Mouse (Mus musculus): ENCODE data around the gene Smg6. TPM values are rescaled to one million over a fixed set of nuclear protein-coding genes. Genes with fewer than 3 reads are reported as not detected.
A peak's percentile ranks its signal among the peaks of the same experiment; 100 is the strongest.

Gene Smg6
- total RNA-seq, 1 experiment = 19.9 TPM

DNA sequence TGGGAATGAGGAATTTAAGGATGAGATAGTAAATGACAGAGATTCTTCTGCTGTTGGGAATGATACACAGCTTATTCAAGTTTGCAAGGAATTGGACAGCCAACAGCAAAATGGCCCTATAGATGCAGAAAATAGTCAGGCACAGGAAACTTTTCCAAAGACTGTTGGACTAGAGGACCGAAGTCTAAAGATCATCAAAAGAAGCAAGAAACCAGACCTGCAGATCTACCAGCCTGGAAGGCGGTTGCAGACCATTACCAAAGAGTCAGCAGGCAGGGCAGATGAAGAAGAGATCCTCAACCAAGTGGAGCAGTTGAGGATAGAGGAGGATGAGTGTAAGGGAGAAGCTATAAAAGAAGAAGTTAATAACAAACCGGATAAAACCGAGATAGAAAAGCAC, 3.5 kb downstream of the Smg6 start:
- TF ChIP-seq MAFK (IDR thresholded peaks at IDR 0.05; ENCODE audit: insufficient read depth, low read depth, low read length) (no peak), ZC3H11A (IDR thresholded peaks at IDR 0.05; ENCODE audit: borderline replicate concordance, low read depth, low read length) (no peak), HCFC1 (IDR thresholded peaks at IDR 0.05; ENCODE audit: borderline replicate concordance, insufficient read depth, low read length) (no peak), CHD2 (IDR thresholded peaks at IDR 0.05; ENCODE audit: low read depth, low read length) (no peak), ZNF384 (IDR thresholded peaks at IDR 0.05; ENCODE audit: low read depth, low read length) (no peak)
- in situ Hi-C loops (cut with MboI; ENCODE audit: low sequenced_read_pairs in 2 of 2, unreplicated experiment in 2 of 2) = no loop called here
- H3K9me3 ChIP-seq (ENCODE audit: control insufficient read depth, insufficient read depth, low read depth, low read length) = no peaks in the 10 kb centered on the region
- H3K4me1 ChIP-seq (ENCODE audit: control insufficient read depth in 2 of 2, insufficient read depth in 2 of 2, low read length in 2 of 2, poor library complexity in 1 of 2) = peaks cover 2 to 5% of the 10 kb centered on the region in 2 experiments; a peak in 3 of 4 replicates
- no peak overlapping the region for H3K9ac ChIP-seq (ENCODE audit: insufficient read depth, low read depth, low read length, poor library complexity, severe bottlenecking)
- peaks cover 1% of the 10 kb centered on the region for H3K36me3 ChIP-seq (ENCODE audit: control insufficient read depth, insufficient read depth, low read length, poor library complexity, severe bottlenecking)
- H3K4me3 ChIP-seq (ENCODE audit: insufficient read depth in 1 of 2, low read depth in 1 of 2, low read length in 2 of 2, poor library complexity in 1 of 2, severe bottlenecking in 1 of 2) = no peak overlapping the region
- no peak for DNase-seq (ENCODE audit: low read depth, low spot score)
- no peak overlapping the region for H3K27ac ChIP-seq (ENCODE audit: insufficient read depth, low read depth, low read length, poor library complexity, severe bottlenecking)

DNA sequence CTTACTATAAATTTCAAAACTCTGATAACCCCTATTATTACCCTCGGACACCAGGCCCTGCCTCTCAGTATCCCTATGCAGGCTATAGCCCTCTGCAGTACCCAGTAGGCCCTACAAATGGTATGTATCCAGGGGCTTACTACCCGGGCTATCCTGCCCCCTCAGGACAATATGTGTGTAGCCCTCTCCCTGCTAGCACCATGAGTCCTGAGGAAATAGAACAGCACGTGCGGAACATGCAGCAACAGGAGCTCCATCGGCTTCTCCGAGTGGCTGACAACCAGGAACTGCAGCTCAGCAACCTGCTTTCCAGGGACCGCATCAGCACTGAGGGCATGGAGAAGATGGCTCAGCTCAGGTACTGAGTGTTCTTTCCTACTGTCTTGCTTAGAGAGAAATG, 4.8 kb downstream of the Smg6 start:
- in situ Hi-C loops (cut with MboI; ENCODE audit: low sequenced_read_pairs in 2 of 2, unreplicated experiment in 2 of 2) = no loop called here
- DNase-seq (ENCODE audit: low read depth, low spot score) = no peak
- TF ChIP-seq ZNF384 (IDR thresholded peaks at IDR 0.05; ENCODE audit: low read depth, low read length) = no peak
- TF ChIP-seq HCFC1 (IDR thresholded peaks at IDR 0.05; ENCODE audit: borderline replicate concordance, insufficient read depth, low read length) = no peak
- no peak for TF ChIP-seq CHD2 (IDR thresholded peaks at IDR 0.05; ENCODE audit: low read depth, low read length)
- no peak for TF ChIP-seq MAFK (IDR thresholded peaks at IDR 0.05; ENCODE audit: insufficient read depth, low read depth, low read length)
- TF ChIP-seq ZC3H11A (IDR thresholded peaks at IDR 0.05; ENCODE audit: borderline replicate concordance, low read depth, low read length) = no peak
- peaks cover 4% of the 10 kb centered on the region for H3K36me3 ChIP-seq (ENCODE audit: control insufficient read depth, insufficient read depth, low read length, poor library complexity, severe bottlenecking)
- no peak overlapping the region for H3K27ac ChIP-seq (ENCODE audit: insufficient read depth, low read depth, low read length, poor library complexity, severe bottlenecking)
- H3K9ac ChIP-seq (ENCODE audit: insufficient read depth, low read depth, low read length, poor library complexity, severe bottlenecking) = no peak overlapping the region
- H3K4me1 ChIP-seq (ENCODE audit: control insufficient read depth in 2 of 2, insufficient read depth in 2 of 2, low read length in 2 of 2, poor library complexity in 1 of 2) = peaks cover 2 to 5% of the 10 kb centered on the region in 2 experiments; a peak in 3 of 4 replicates
- no peaks in the 10 kb centered on the region for H3K9me3 ChIP-seq (ENCODE audit: control insufficient read depth, insufficient read depth, low read depth, low read length)
- no peak overlapping the region for H3K4me3 ChIP-seq (ENCODE audit: insufficient read depth in 1 of 2, low read depth in 1 of 2, low read length in 2 of 2, poor library complexity in 1 of 2, severe bottlenecking in 1 of 2)

DNA sequence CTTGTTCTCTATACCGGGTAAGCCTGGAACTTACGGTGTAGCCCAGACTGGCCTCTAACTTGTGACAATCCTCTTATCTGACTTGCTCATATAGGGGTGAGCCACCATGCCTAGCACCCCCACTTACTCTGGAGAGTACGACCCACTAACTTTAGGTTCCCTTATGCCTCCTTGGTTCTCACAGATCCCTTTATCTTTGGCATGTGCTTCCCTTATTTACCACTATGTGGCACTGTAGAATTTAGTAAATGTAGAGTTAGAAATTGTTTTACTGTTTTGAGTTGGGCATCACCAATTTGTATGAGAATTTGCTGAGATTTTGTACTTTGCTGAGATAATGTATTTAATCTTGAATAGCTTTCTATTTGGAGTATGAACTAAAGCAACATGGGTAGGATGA, 20.7 kb downstream of the Smg6 start:
- Histone ChIP-seq H3K9ac (ENCODE audit: insufficient read depth, low read depth, low read length, poor library complexity, severe bottlenecking) (no peak overlapping the region), H3K4me3 (ENCODE audit: insufficient read depth in 1 of 2, low read depth in 1 of 2, low read length in 2 of 2, poor library complexity in 1 of 2, severe bottlenecking in 1 of 2) (no peak overlapping the region), H3K36me3 (ENCODE audit: control insufficient read depth, insufficient read depth, low read length, poor library complexity, severe bottlenecking) (peaks cover 6% of the 10 kb centered on the region; the same call in 1 of the 2 replicates), H3K27ac (ENCODE audit: insufficient read depth, low read depth, low read length, poor library complexity, severe bottlenecking) (no peak overlapping the region), H3K9me3 (ENCODE audit: control insufficient read depth, insufficient read depth, low read depth, low read length) (no peaks in the 10 kb centered on the region), H3K4me1 (ENCODE audit: control insufficient read depth in 2 of 2, insufficient read depth in 2 of 2, low read length in 2 of 2, poor library complexity in 1 of 2) (no peaks in the 10 kb centered on the region)
- no peak for DNase-seq (ENCODE audit: low read depth, low spot score)
- in situ Hi-C loops (cut with MboI; ENCODE audit: low sequenced_read_pairs in 2 of 2, unreplicated experiment in 2 of 2) = no loop called here
- no peak for TF ChIP-seq MAFK (IDR thresholded peaks at IDR 0.05; ENCODE audit: insufficient read depth, low read depth, low read length)
- TF ChIP-seq CHD2 (IDR thresholded peaks at IDR 0.05; ENCODE audit: low read depth, low read length) = no peak
- TF ChIP-seq ZC3H11A (IDR thresholded peaks at IDR 0.05; ENCODE audit: borderline replicate concordance, low read depth, low read length) = no peak
- no peak for TF ChIP-seq HCFC1 (IDR thresholded peaks at IDR 0.05; ENCODE audit: borderline replicate concordance, insufficient read depth, low read length)
- TF ChIP-seq ZNF384 (IDR thresholded peaks at IDR 0.05; ENCODE audit: low read depth, low read length) = no peak

DNA sequence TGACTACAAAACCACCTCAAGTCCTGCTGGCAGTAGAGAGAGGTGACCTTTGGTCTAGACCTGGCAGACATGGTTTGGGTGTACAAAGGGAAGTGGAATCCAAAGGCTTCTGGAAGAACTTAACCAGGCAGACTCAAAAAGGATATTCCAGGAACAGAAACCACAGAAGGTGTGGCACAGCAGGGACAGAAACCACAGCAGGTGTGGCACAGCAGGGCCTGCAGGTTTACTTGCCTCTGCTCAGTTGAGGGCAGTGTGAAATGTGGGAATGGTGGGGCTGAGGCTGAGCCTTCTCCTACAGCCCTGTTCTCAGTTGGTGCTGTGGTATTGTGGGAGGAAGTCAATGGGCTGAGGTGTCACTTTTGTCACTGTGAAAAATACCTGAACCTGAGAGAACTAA, 29.3 kb downstream of the Smg6 start:
- no peak overlapping the region for H3K4me3 ChIP-seq (ENCODE audit: insufficient read depth in 1 of 2, low read depth in 1 of 2, low read length in 2 of 2, poor library complexity in 1 of 2, severe bottlenecking in 1 of 2)
- no peak overlapping the region for H3K27ac ChIP-seq (ENCODE audit: insufficient read depth, low read depth, low read length, poor library complexity, severe bottlenecking)
- H3K36me3 ChIP-seq (ENCODE audit: control insufficient read depth, insufficient read depth, low read length, poor library complexity, severe bottlenecking) = no peaks in the 10 kb centered on the region
- in situ Hi-C loops (cut with MboI; ENCODE audit: low sequenced_read_pairs in 2 of 2, unreplicated experiment in 2 of 2) = no loop called here
- no peak for DNase-seq (ENCODE audit: low read depth, low spot score)
- peaks cover 0 to 4% of the 10 kb centered on the region in 2 experiments; a peak in 1 of 4 replicates for H3K4me1 ChIP-seq (ENCODE audit: control insufficient read depth in 2 of 2, insufficient read depth in 2 of 2, low read length in 2 of 2, poor library complexity in 1 of 2)
- H3K9ac ChIP-seq (ENCODE audit: insufficient read depth, low read depth, low read length, poor library complexity, severe bottlenecking) = no peak overlapping the region
- TF ChIP-seq ZNF384 (IDR thresholded peaks at IDR 0.05; ENCODE audit: low read depth, low read length) (no peak), CHD2 (IDR thresholded peaks at IDR 0.05; ENCODE audit: low read depth, low read length) (no peak), ZC3H11A (IDR thresholded peaks at IDR 0.05; ENCODE audit: borderline replicate concordance, low read depth, low read length) (no peak), MAFK (IDR thresholded peaks at IDR 0.05; ENCODE audit: insufficient read depth, low read depth, low read length) (no peak), HCFC1 (IDR thresholded peaks at IDR 0.05; ENCODE audit: borderline replicate concordance, insufficient read depth, low read length) (no peak)
- H3K9me3 ChIP-seq (ENCODE audit: control insufficient read depth, insufficient read depth, low read depth, low read length) = no peaks in the 10 kb centered on the region

DNA sequence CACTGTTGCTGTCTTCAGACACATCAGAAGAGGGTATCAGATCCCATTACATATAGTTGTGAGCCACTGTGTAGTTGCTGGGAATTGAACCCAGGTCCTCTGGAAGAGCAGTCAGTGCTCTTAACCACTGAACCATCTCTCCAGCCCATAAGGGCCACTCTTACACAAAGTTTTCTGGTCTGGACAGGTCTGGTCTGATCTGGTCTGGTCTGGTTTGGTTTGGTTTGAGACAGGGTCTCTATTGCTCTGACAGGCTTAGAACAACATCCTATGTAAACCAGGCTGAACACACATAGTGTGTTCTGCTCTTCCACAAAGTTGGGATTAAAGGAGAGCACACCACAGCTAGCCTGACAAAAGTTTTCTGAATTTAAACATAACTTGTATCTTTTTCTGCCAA, 30.4 kb downstream of the Smg6 start:
- Histone ChIP-seq H3K4me1 (ENCODE audit: control insufficient read depth in 2 of 2, insufficient read depth in 2 of 2, low read length in 2 of 2, poor library complexity in 1 of 2) (peaks cover 0 to 4% of the 10 kb centered on the region in 2 experiments; a peak in 1 of 4 replicates), H3K27ac (ENCODE audit: insufficient read depth, low read depth, low read length, poor library complexity, severe bottlenecking) (no peak overlapping the region), H3K36me3 (ENCODE audit: control insufficient read depth, insufficient read depth, low read length, poor library complexity, severe bottlenecking) (no peaks in the 10 kb centered on the region), H3K9me3 (ENCODE audit: control insufficient read depth, insufficient read depth, low read depth, low read length) (no peaks in the 10 kb centered on the region), H3K4me3 (ENCODE audit: insufficient read depth in 1 of 2, low read depth in 1 of 2, low read length in 2 of 2, poor library complexity in 1 of 2, severe bottlenecking in 1 of 2) (no peak overlapping the region), H3K9ac (ENCODE audit: insufficient read depth, low read depth, low read length, poor library complexity, severe bottlenecking) (no peak overlapping the region)
- DNase-seq (ENCODE audit: low read depth, low spot score) = peak; percentile 25
- no peak for TF ChIP-seq ZNF384 (IDR thresholded peaks at IDR 0.05; ENCODE audit: low read depth, low read length)
- TF ChIP-seq MAFK (IDR thresholded peaks at IDR 0.05; ENCODE audit: insufficient read depth, low read depth, low read length) = no peak
- in situ Hi-C loops (cut with MboI; ENCODE audit: low sequenced_read_pairs in 2 of 2, unreplicated experiment in 2 of 2) = no loop called here
